Mouse (Mus musculus) cerebellum, adult 18-20 months (tissue): Measurements from ENCODE around the gene Calcoco2.

ENCODE experiments used
- DNase-seq, 2 experiments: peaks; one replicate each; pipeline ENCODE4 v3.0.0; 2021

The Calcoco2 gene

GRCm38 (mm10) chr11:96076221-96077105, 35.3 kb downstream of the Calcoco2 start:
- peak in 1 of 2 experiments; percentile 28 for DNase-seq

- peak; percentile 96 to 99 for DNase-seq
Measured at GRCm38 (mm10) chr11:96075509-96076220, 36.1 kb downstream of the Calcoco2 start, which contains the start of gene Atp5g1. Gene Atp5g1, minus strand, starts transcription at chr11:96075670.

GRCm38 (mm10) chr11:96075177-96075508, 36.6 kb downstream of the Calcoco2 start:
- DNase-seq = peak in 1 of 2 experiments; percentile 47

GRCm38 (mm10) chr11:96074351-96075176, 37.2 kb downstream of the Calcoco2 start:
- DNase-seq = peak; percentile 39 to 53

GRCm38 (mm10) chr11:96073295-96073993, 38.3 kb downstream of the Calcoco2 start:
- peak; percentile 28 to 32 for DNase-seq

GRCm38 (mm10) chr11:96071013-96071412, 40.8 kb downstream of the Calcoco2 start:
- no peak for DNase-seq

GRCm38 (mm10) chr11:96070353-96070752, 41.4 kb downstream of the Calcoco2 start:
- DNase-seq = no peak

GRCm38 (mm10) chr11:96068231-96068630, 43.5 kb downstream of the Calcoco2 start:
- no peak for DNase-seq

- DNase-seq = peak; percentile 98 to 100
Measured at GRCm38 (mm10) chr11:96065215-96065911, 46.4 kb downstream of the Calcoco2 start, which contains the start of gene Ube2z. Gene Ube2z, minus strand, starts transcription at chr11:96065388.

GRCm38 (mm10) chr11:96064521-96065214, 47.1 kb downstream of the Calcoco2 start:
- DNase-seq = peak in 1 of 2 experiments; percentile 26

- no peak for DNase-seq
Measured at GRCm38 (mm10) chr11:96058309-96058708, 53.5 kb downstream of the Calcoco2 start.

- no peak for DNase-seq
Measured at GRCm38 (mm10) chr11:96050854-96051253, 60.9 kb downstream of the Calcoco2 start.

- no peak for DNase-seq
Measured at GRCm38 (mm10) chr11:96049939-96050338, 61.8 kb downstream of the Calcoco2 start.
